Mouse (Mus musculus): ENCODE measurements around the gene H2-T24. TPM values are rescaled to one million over a fixed set of nuclear protein-coding genes. Genes with fewer than 3 reads are reported as not detected.
A peak's percentile ranks its signal among the peaks of the same experiment; 100 is the strongest.

The H2-T24 gene
- polyA plus RNA-seq, 1 experiment from 2014 or later = 1.3 TPM

DNA sequence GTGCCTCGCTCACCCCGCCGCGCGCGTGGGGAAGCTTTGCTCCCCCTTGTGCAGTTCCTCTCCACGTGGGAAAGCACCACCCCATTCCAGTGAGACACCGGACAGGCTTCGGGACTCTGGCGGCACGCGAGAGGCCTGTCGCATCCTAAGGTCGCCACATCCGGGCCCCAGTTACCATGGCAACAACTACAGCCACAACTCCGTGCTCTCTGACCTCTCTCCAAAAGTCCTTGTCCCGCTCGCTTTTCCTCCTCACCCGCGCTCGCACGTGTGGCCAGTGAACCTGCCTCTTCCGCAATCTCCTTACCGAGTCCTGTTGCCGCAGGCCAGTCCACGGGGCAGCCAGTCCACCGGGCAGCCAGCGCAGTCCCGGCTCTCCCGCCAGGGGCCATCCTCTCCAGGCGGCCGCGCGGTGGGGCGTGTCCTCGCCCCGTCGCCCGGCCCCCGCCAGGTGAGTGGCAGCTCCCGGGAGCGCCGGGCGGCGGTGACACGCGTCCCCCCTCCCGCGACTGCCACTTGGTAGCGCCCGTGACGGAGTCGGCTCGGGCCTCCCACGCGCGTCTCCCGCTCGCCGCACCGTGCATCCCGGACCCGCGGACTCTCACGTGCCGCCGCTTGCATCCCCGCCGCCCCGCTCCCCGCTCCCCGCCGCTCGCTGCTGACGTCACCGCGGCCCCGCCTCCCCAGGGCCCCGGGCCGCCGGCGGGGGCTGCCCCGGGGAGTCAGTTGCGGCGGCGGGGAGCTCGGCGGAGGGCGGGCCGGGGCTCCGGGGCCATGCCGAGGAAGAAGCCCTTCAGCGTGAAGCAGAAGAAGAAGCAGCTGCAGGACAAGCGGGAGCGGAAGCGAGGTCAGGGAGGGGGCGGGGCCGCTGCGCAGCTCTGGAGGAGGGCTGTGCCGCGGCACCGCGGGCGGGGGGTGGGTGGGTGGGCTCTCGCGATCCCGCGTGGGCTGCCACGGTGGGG, 40.7 kb downstream of the H2-T24 start, which contains the start of the genes Gnl1 and Prr3:
TSS of gene Gnl1 (plus strand) at position 451 of the 962 bp plus-strand sequence.
TSS of gene Prr3 (minus strand) at position 836 of the 962 bp plus-strand sequence.
- peak within 1 kb of the TSS; percentile 91 for H3K4me2 ChIP-seq
- H3K4me3 ChIP-seq = peak within 1 kb of the TSS; percentile 92
- peak within 1 kb of the TSS; percentile 97 for H3K27ac ChIP-seq
- ATAC-seq (replicated peaks; ENCODE audit: insufficient number of reproducible peaks, insufficient read depth, low FRiP score, low read depth) = peak; percentile 88
- H3K36me3 ChIP-seq = peaks cover 29% of the 10 kb centered on the region
- no peaks in the 10 kb centered on the region for H3K27me3 ChIP-seq
- H3K9ac ChIP-seq = peak within 1 kb of the TSS; percentile 80
- peaks cover 19% of the 10 kb centered on the region for H3K4me1 ChIP-seq (replicated peaks)
- H3K9me3 ChIP-seq (replicated peaks) = no peaks in the 10 kb centered on the region
- under 1% methylated on average over 81 of the region's 109 CpGs for WGBS

DNA sequence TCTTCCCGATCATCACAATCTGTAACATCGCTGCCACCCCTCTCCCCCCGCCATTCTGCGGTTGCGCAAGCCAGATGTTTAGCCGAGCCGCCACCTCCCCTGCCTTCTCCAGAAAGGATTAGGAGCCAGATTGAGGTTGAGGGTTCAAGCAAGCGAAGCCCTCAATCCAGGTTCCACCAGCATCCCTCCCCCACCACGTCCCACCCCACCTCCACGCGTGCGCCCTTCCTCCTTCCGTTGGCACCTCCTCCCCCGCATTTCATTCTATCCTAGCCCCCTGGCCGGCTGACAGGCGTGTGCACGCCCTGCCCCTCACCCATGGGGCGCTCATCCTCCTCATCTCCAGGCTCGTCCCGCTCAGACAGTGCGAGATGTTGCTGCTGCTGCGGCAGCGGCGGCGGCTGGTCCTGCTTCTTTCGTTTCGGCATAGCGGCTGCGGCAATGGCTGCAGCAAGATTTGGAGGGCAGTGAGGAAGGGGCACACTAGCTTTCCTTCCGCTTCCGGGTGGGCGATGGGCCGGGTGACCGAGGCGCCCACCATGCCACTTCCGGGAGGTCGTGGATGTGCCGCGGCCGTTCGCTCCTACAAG, 41.5 kb downstream of the H2-T24 start:
- peaks cover 19% of the 10 kb centered on the region for H3K4me1 ChIP-seq (replicated peaks)
- peak overlapping the region; percentile 91 for H3K4me2 ChIP-seq
- peaks cover 32% of the 10 kb centered on the region for H3K36me3 ChIP-seq
- H3K27me3 ChIP-seq = no peaks in the 10 kb centered on the region
- peak overlapping the region; percentile 92 for H3K4me3 ChIP-seq
- ATAC-seq (replicated peaks; ENCODE audit: insufficient number of reproducible peaks, insufficient read depth, low FRiP score, low read depth) = peak; percentile 48
- no peaks in the 10 kb centered on the region for H3K9me3 ChIP-seq (replicated peaks)
- WGBS = under 1% methylated on average over 41 of the region's 41 CpGs
- H3K27ac ChIP-seq = peak overlapping the region; percentile 97
- H3K9ac ChIP-seq = peak overlapping the region; percentile 80

DNA sequence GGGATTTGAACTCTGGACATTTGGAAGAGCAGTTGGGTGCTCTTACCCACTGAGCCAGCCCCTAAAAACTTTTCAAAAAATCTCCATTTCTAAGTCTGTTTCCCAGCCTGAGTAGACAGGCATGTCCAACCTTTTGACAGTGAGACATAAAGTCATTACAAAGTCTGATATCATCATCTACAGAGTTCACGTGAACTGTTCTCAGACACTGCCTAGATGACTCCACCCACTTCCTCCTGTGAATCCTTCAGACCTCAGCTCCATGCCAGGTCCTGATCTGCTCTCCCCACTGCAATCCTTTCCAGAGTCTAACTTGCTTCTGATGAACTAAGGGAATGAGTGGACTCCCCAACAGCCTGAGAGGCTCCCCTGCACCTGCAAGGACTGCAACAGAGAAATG, 48.2 kb downstream of the H2-T24 start:
- no peak for ATAC-seq (replicated peaks; ENCODE audit: insufficient number of reproducible peaks, insufficient read depth, low FRiP score, low read depth)
- H3K4me2 ChIP-seq = no peak overlapping the region
- no peak overlapping the region for H3K9ac ChIP-seq
- peaks cover 20% of the 10 kb centered on the region for H3K36me3 ChIP-seq
- no peak overlapping the region for H3K27ac ChIP-seq
- no peaks in the 10 kb centered on the region for H3K9me3 ChIP-seq (replicated peaks)
- no peak overlapping the region for H3K4me3 ChIP-seq
- no peaks in the 10 kb centered on the region for H3K27me3 ChIP-seq
- peaks cover 22% of the 10 kb centered on the region for H3K4me1 ChIP-seq (replicated peaks)
- WGBS = 47% methylated on average over 1 of the region's 1 CpGs

DNA sequence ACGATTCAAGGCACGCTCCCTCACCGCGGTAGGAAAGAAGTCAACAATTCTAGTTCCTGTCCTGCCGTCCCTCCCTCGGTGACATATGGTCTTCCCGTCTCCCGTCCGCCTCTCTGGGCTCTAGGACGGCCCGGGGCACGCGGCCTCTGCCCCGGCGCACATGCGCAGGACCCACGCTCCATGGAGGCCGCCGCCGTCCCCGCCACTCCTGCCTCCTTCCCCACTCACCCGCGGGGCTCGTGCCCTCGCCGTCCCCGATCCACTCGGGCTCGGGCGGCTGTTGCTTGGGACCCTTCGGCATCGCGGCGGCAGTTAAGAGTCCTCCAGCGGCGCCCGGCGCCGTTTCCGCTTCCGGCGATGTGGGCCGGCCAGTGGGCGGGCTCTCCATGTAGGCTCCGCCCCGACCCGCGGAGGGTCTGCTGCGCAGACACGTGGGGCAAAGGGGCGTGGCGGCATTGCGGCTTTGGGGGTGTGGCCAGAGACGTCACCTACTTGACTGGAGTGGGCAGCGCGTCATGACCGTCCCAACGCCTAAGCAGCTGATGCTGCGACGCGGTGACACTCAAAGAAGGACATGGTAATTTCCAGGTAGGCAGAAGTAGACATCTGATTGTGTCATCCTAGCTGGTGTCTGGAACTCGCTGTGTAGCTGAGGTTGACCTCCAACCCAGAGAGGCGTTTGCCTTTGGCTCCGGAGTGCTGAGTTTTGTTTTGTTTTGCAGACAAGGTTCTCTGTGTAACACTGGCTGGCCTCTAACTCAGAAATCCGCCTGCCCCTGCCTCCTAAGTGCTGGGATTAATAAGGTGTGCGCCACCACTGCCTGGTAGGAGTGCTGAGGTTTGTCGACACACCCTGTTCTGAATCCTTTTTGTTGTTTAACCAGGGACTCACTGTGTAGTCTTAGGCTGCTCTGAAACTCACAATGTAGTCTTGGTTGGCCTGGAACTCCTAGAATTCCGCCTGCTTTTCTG, 50.7 kb downstream of the H2-T24 start, which contains the start of gene Abcf1:
TSS of gene Abcf1 (minus strand) at position 344 of the 972 bp plus-strand sequence.
- no peaks in the 10 kb centered on the region for H3K9me3 ChIP-seq (replicated peaks)
- ATAC-seq (replicated peaks; ENCODE audit: insufficient number of reproducible peaks, insufficient read depth, low FRiP score, low read depth) = peak; percentile 96
- H3K4me1 ChIP-seq (replicated peaks) = peaks cover 22% of the 10 kb centered on the region
- H3K4me2 ChIP-seq = peak within 1 kb of the TSS; percentile 72
- H3K4me3 ChIP-seq = peak within 1 kb of the TSS; percentile 79
- peak within 1 kb of the TSS; percentile 86 for H3K27ac ChIP-seq
- under 1% methylated on average over 68 of the region's 68 CpGs for WGBS
- no peaks in the 10 kb centered on the region for H3K27me3 ChIP-seq
- H3K9ac ChIP-seq = peak within 1 kb of the TSS; percentile 83
- peaks cover 23% of the 10 kb centered on the region for H3K36me3 ChIP-seq

DNA sequence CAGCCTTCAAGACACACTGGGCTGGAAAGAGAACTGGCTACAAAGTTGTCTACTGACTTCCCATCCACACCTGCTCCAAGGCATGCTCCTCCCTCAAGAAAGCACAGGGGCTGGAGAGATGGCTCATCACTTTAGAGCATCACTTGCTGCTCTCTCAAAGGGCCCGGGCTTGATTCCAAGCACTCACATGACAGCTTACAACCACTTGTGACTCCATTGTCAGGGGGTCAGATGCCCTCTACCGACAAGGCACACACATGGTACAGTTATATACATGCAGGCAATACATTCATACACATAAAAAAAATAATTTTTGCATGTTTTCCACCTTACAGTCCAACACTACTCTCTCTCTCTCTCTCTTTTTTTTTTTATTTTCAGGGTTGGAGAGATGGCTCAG, 52.7 kb downstream of the H2-T24 start:
- H3K36me3 ChIP-seq = peaks cover 30% of the 10 kb centered on the region
- no peak overlapping the region for H3K4me3 ChIP-seq
- no peak overlapping the region for H3K4me2 ChIP-seq
- 81% methylated on average over 2 of the region's 2 CpGs for WGBS
- no peaks in the 10 kb centered on the region for H3K9me3 ChIP-seq (replicated peaks)
- ATAC-seq (replicated peaks; ENCODE audit: insufficient number of reproducible peaks, insufficient read depth, low FRiP score, low read depth) = no peak
- no peaks in the 10 kb centered on the region for H3K27me3 ChIP-seq
- H3K27ac ChIP-seq = no peak overlapping the region
- no peak overlapping the region for H3K9ac ChIP-seq
- peaks cover 22% of the 10 kb centered on the region for H3K4me1 ChIP-seq (replicated peaks)

DNA sequence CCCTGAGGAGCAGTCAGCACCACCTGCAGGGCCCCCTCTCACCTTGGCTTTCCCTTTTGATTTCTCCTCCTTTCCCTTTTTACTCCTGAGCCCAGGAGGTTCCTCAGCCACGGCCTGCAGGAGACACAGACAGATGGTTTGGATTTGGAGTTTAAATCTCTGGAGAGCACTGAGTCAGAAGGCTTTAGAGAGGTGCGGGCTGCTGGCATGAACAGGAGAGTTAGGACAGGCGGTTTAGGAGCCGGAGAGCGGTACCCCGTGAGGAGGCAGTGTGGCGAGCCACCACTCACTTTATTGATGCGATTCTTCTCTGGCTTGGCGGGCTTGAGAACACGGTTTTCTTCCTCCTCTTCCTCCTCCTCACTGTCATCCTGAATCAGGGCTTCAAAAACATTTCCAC, 57.1 kb downstream of the H2-T24 start:
- ATAC-seq (replicated peaks; ENCODE audit: insufficient number of reproducible peaks, insufficient read depth, low FRiP score, low read depth) = no peak
- H3K27ac ChIP-seq = no peak overlapping the region
- H3K9me3 ChIP-seq (replicated peaks) = no peaks in the 10 kb centered on the region
- no peak overlapping the region for H3K4me3 ChIP-seq
- peaks cover 6% of the 10 kb centered on the region for H3K4me1 ChIP-seq (replicated peaks)
- no peaks in the 10 kb centered on the region for H3K27me3 ChIP-seq
- H3K4me2 ChIP-seq = no peak overlapping the region
- H3K9ac ChIP-seq = no peak overlapping the region
- 90% methylated on average over 10 of the region's 10 CpGs for whole genome bisulfite sequencing
- peaks cover 70% of the 10 kb centered on the region for H3K36me3 ChIP-seq

DNA sequence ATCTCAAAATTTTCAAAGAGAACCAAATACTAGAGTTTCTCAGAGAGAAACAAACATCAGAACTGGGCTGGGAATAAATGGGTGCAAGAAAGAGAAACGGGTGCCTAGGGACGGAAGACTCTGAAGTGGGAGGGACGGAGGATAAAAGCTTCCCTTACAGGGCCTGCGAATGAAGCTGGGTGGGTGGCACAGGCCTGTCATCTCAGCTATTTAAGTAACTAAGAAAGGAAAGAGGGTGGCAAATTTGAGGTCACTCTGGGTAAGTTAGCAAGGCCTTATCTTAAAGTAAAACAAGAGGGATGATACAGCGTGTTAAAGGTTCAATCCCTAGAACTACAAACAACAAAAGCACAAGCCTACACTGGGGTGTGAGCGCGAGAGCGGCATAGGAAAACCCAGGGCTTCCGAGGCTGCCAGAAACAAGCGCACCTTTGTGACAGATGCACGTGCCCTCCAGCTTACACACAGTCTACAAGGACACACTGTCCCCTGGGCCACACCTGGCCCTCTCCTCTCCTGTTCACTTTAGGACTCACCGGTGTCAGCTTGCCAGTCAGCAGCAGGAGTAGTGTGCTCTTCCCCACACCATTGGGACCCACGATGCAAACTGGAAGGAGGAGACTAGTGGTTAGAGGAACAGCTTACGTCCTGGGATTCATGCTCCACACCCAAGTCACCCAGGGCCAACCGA, 61.7 kb downstream of the H2-T24 start:
- H3K4me3 ChIP-seq = no peak overlapping the region
- 93% methylated on average over 15 of the region's 15 CpGs for WGBS

More for the DNA sequence above, 61.7 kb downstream of the H2-T24 start:
- Histone ChIP-seq H3K9ac (no peak overlapping the region), H3K4me2 (no peak overlapping the region), H3K27me3 (no peaks in the 10 kb centered on the region), H3K4me1 (replicated peaks) (no peaks in the 10 kb centered on the region), H3K36me3 (peaks cover 82% of the 10 kb centered on the region), H3K9me3 (replicated peaks) (no peaks in the 10 kb centered on the region), H3K27ac (no peak overlapping the region)
- ATAC-seq (replicated peaks; ENCODE audit: insufficient number of reproducible peaks, insufficient read depth, low FRiP score, low read depth) = no peak

MicroRNA genes within 50 kb of the gene (microRNA counts, 519-probe panel; counts per million panel counts)
- 1,950 counts per million, percentile 20 among the panel's probes with 10 or more counts for microRNA mmu-miR-877

Small RNA genes within 50 kb of the gene (microRNA-seq; reads per million reads assigned to microRNA genes)
- gene Mir877 = 52.7 reads per million, percentile 43 among the genes with 10 or more reads in this experiment

Other genes starting within 250 kb of the H2-T24 start
- 49.7 and 56.5 TPM in 2 replicates for gene Ier3, start 198.9 kb downstream of the H2-T24 start, polyA plus RNA-seq (2015; fragmentation: Nextera tagmentation; extraction: Ambion mirVana)
- gene Flot1, start 197.3 kb downstream of the H2-T24 start, polyA plus RNA-seq (2015; fragmentation: Nextera tagmentation; extraction: Ambion mirVana) = 103 and 109 TPM in 2 replicates
- 567 and 662 TPM in 2 replicates for gene Tubb5, start 182.3 kb downstream of the H2-T24 start, polyA plus RNA-seq (2015; fragmentation: Nextera tagmentation; extraction: Ambion mirVana)
- gene Mdc1, start 179.0 kb downstream of the H2-T24 start, polyA plus RNA-seq (2015; fragmentation: Nextera tagmentation; extraction: Ambion mirVana) = 12.6 and 17.0 TPM in 2 replicates
- 38.7 and 46.2 TPM in 2 replicates for gene Nrm, start 159.2 kb downstream of the H2-T24 start, polyA plus RNA-seq (2015; fragmentation: Nextera tagmentation; extraction: Ambion mirVana)
- 17.9 and 21.4 TPM in 2 replicates for gene Ppp1r18, start 155.0 kb downstream of the H2-T24 start, polyA plus RNA-seq (2015; fragmentation: Nextera tagmentation; extraction: Ambion mirVana)
- 19.7 and 31.1 TPM in 2 replicates for gene Dhx16, start 140.7 kb downstream of the H2-T24 start, polyA plus RNA-seq (2015; fragmentation: Nextera tagmentation; extraction: Ambion mirVana)
- gene 2310061I04Rik, start 123.1 kb downstream of the H2-T24 start, polyA plus RNA-seq (2015; fragmentation: Nextera tagmentation; extraction: Ambion mirVana) = 23.9 and 27.6 TPM in 2 replicates
- gene Atat1, start 110.5 kb downstream of the H2-T24 start, polyA plus RNA-seq (2015; fragmentation: Nextera tagmentation; extraction: Ambion mirVana) = 38.7 and 50.7 TPM in 2 replicates
- gene Mrps18b, start 104.2 kb downstream of the H2-T24 start, polyA plus RNA-seq (2015; fragmentation: Nextera tagmentation; extraction: Ambion mirVana) = 64.2 and 69.2 TPM in 2 replicates
- gene Ppp1r10, start 104.1 kb downstream of the H2-T24 start, polyA plus RNA-seq (2015; fragmentation: Nextera tagmentation; extraction: Ambion mirVana) = 26.5 and 28.1 TPM in 2 replicates
- gene Abcf1, start 50.8 kb downstream of the H2-T24 start, polyA plus RNA-seq (2015; fragmentation: Nextera tagmentation; extraction: Ambion mirVana) = 57.8 and 71.3 TPM in 2 replicates
- 31.4 and 37.8 TPM in 2 replicates for gene Gnl1, start 40.7 kb downstream of the H2-T24 start, polyA plus RNA-seq (2015; fragmentation: Nextera tagmentation; extraction: Ambion mirVana)
- gene Prr3, start 40.3 kb downstream of the H2-T24 start, polyA plus RNA-seq (2015; fragmentation: Nextera tagmentation; extraction: Ambion mirVana) = 13.7 and 20.4 TPM in 2 replicates
- gene H2-T23, start 12.3 kb upstream of the H2-T24 start, polyA plus RNA-seq (2015; fragmentation: Nextera tagmentation; extraction: Ambion mirVana) = 4.7 and 11.6 TPM in 2 replicates
- gene H2-T22, start 22.2 kb upstream of the H2-T24 start, polyA plus RNA-seq (2015; fragmentation: Nextera tagmentation; extraction: Ambion mirVana) = 7.0 and 12.0 TPM in 2 replicates
- gene Gm6034, start 22.4 kb upstream of the H2-T24 start, polyA plus RNA-seq (2015; fragmentation: Nextera tagmentation; extraction: Ambion mirVana) = not detected in 2 replicates
- 0.13 TPM in 1 of 2 replicates, not detected in the other for gene Gm11127, start 37.8 kb upstream of the H2-T24 start, polyA plus RNA-seq (2015; fragmentation: Nextera tagmentation; extraction: Ambion mirVana)
- not detected in 2 replicates for gene Gm19684, start 101.1 kb upstream of the H2-T24 start, polyA plus RNA-seq (2015; fragmentation: Nextera tagmentation; extraction: Ambion mirVana)
- gene Gm7030, start 108.9 kb upstream of the H2-T24 start, polyA plus RNA-seq (2015; fragmentation: Nextera tagmentation; extraction: Ambion mirVana) = not detected in 2 replicates
- gene Gm8909, start 148.0 kb upstream of the H2-T24 start, polyA plus RNA-seq (2015; fragmentation: Nextera tagmentation; extraction: Ambion mirVana) = 0.84 and 1.8 TPM in 2 replicates
- 0.36 TPM in 1 of 2 replicates, not detected in the other for gene H2-T3, start 169.7 kb upstream of the H2-T24 start, polyA plus RNA-seq (2015; fragmentation: Nextera tagmentation; extraction: Ambion mirVana)
- gene Rpp21, start 237.5 kb upstream of the H2-T24 start, polyA plus RNA-seq (2015; fragmentation: Nextera tagmentation; extraction: Ambion mirVana) = 78.8 and 83.7 TPM in 2 replicates